Mouse (Mus musculus) C2C12 (cell line): Measurements from ENCODE around the gene Pus7l. TPM values are rescaled to one million over a fixed set of nuclear protein-coding genes. Genes with fewer than 3 reads are reported as not detected.

ENCODE experiments used
- H3K27me3 ChIP-seq: one replicate; pipeline ENCODE4 v1.6.1; 2011; ENCODE audit not compliant: control insufficient read depth, insufficient read depth, insufficient read length
- H3K36me3 ChIP-seq: one replicate; pipeline ENCODE4 v1.6.1; 2011; ENCODE audit not compliant: control insufficient read depth, insufficient read depth
- H3K4me3 ChIP-seq: one replicate; pipeline ENCODE4 v1.5.1; 2011; ENCODE audit warnings: mild to moderate bottlenecking, control low read depth; ENCODE audit not compliant: poor library complexity, insufficient read depth, severe bottlenecking
- H3K79me2 ChIP-seq: one replicate; pipeline ENCODE4 v1.6.1; 2011; ENCODE audit not compliant: control insufficient read depth, insufficient read depth
- H3K79me3 ChIP-seq: one replicate; pipeline ENCODE4 v1.6.1; 2011; ENCODE audit warnings: low read depth, control low read depth
- H3ac ChIP-seq: one replicate; pipeline ENCODE3; 2011; ENCODE audit warnings: low read depth; ENCODE audit not compliant: control insufficient read depth, insufficient read length
- CEBPB ChIP-seq: IDR thresholded peaks from one replicate; pipeline ENCODE4 v1.6.1; 2011; ENCODE audit warnings: low read depth, mild to moderate bottlenecking, control low read depth, moderate library complexity
- CTCF ChIP-seq: IDR thresholded peaks from one replicate; pipeline ENCODE4 v1.5.1; 2011; ENCODE audit not compliant: control insufficient read depth, insufficient read depth, insufficient read length
- FOSL1 ChIP-seq: IDR thresholded peaks from one replicate; pipeline ENCODE4 v1.8.0; 2011; ENCODE audit warnings: mild to moderate bottlenecking, low read length; ENCODE audit not compliant: poor library complexity, insufficient read depth, severe bottlenecking
- MAX ChIP-seq: IDR thresholded peaks from one replicate; pipeline ENCODE4 v1.6.1; 2011; ENCODE audit warnings: mild to moderate bottlenecking, control low read depth
- MYOD1 ChIP-seq: IDR thresholded peaks from one replicate; pipeline ENCODE4 v1.6.1; 2011; ENCODE audit warnings: low read depth; ENCODE audit not compliant: control insufficient read depth, insufficient read length
- MYOG ChIP-seq: IDR thresholded peaks from one replicate; pipeline ENCODE4 v1.6.1; 2011; ENCODE audit not compliant: control insufficient read depth, insufficient read length; ENCODE audit errors: extremely low read depth
- USF1 ChIP-seq: IDR thresholded peaks from one replicate; pipeline ENCODE4 v1.6.1; 2011; ENCODE audit warnings: low read depth, mild to moderate bottlenecking, control low read depth, moderate library complexity
- polyA plus RNA-seq: library from polyadenylated mRNA; unstranded; fragments of >200 nt; fragmentation: generic; extraction: Trizol; gene quantifications from one replicate; pipeline ENCODE4 v1.2.1, GENCODE M21; 2012; ENCODE audit warnings: missing spikeins

Pus7l gene
- polyA plus RNA-seq, 1 experiment, result 7.2 TPM

DNA sequence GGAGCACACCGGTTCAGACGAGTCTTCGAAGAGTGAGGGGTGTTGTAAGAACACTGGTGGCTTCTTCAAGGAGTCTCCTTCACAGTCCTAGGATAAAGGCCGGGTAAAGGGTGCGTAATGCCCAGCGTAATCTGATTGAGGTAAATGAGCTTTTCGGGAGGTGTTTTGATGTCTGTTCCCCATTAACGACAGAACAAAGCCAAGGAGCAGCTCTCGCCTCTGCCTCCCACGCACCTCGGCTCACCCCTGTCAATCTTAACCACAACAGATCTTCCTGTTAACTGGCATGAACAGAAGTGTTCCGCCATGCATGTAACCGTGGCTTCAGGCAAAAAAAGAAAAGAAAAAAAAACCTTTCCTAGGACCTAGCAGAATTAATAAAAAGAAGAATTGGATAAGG, 64.6 kb downstream of the Pus7l start:
- no peaks in the 10 kb centered on the region for H3K36me3 ChIP-seq
- H3K27me3 ChIP-seq, result no peaks in the 10 kb centered on the region
- H3K79me3 ChIP-seq, result no peaks in the 10 kb centered on the region
- no peak overlapping the region for H3ac ChIP-seq
- TF ChIP-seq USF1 (no peak), CTCF (no peak), MAX (no peak), FOSL1 (no peak), MYOG (no peak), MYOD1 (no peak), CEBPB (no peak)
- H3K79me2 ChIP-seq, result no peaks in the 10 kb centered on the region
- H3K4me3 ChIP-seq, result no peak overlapping the region

DNA sequence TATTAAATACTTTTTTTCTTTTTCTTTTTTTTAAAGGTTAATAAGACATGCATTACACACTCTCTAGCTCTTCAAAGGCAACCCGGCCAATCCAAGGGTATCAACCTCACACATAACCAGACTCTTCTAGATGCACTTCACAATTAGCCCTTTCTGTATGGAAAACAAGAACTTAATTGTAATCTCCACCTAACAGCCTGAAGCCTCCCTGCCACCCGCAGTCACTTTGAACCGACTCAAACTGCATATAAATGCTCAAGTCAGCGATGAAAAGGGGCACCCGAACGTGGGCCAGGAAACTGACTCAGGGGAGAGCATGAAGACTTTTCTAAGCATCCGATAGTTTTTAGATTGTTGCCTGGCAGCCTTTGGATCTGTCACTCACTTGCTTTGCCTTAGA, 66.1 kb downstream of the Pus7l start:
- Histone ChIP-seq H3K79me2 (no peaks in the 10 kb centered on the region), H3K79me3 (no peaks in the 10 kb centered on the region), H3ac (no peak overlapping the region), H3K4me3 (no peak overlapping the region), H3K27me3 (no peaks in the 10 kb centered on the region), H3K36me3 (no peaks in the 10 kb centered on the region)
- no peak for TF ChIP-seq CTCF

DNA sequence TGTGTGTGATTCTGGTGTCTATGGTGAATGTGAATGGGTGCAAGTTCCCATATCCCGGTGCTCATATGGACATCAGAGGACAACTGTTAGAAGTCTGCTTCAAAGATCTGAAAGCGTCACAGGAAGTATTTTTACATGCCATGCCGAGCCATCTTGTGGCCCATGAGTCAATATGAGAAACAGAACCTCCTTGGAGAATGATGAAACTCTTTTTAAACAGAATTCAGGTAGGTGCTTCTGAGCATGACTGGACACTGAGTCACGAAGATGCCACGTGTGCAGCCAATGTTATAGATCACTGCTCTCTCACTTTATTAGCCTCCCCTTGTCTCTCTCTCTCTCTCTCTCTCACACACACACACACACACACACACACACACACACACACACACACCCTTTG, 67.4 kb downstream of the Pus7l start:
- H3K4me3 ChIP-seq, result no peak overlapping the region
- TF ChIP-seq CEBPB, result no peak
- no peak for TF ChIP-seq MYOG
- no peak for TF ChIP-seq MAX
- no peak for TF ChIP-seq MYOD1
- no peak for TF ChIP-seq USF1
- H3K79me3 ChIP-seq, result no peaks in the 10 kb centered on the region
- no peaks in the 10 kb centered on the region for H3K27me3 ChIP-seq
- no peaks in the 10 kb centered on the region for H3K79me2 ChIP-seq
- H3ac ChIP-seq, result no peak overlapping the region
- H3K36me3 ChIP-seq, result no peaks in the 10 kb centered on the region

Other genes starting within 250 kb of the Pus7l start
- gene Adamts20, start 78.1 kb downstream of the Pus7l start, polyA plus RNA-seq, result not detected
- gene Irak4, start 96 bp upstream of the Pus7l start, polyA plus RNA-seq, result 5.1 TPM
- 47.5 TPM for gene Twf1, start 46.3 kb upstream of the Pus7l start, polyA plus RNA-seq
- gene Tmem117, start 85.7 kb upstream of the Pus7l start, polyA plus RNA-seq, result 0.06 TPM